Mouse (Mus musculus): ENCODE measurements at regions not wholly inside any gene's neighbourhood (a gene's known extent, or its start where the extent isn't known, plus 50 kb on each side); places are given as distances from the start of the nearest gene placed in this dataset.
"Not testable (repeated sequence)": the region's sequence is repeated elsewhere in the genome, so short reads cannot be mapped to it uniquely, and the experiment has no call there.

- Histone ChIP-seq H3K36me3 (ENCODE audit: control insufficient read depth, insufficient read depth, low read length) (no peaks in the 10 kb centered on the region), H3K27ac (replicated peaks; ENCODE audit: low read depth, low read length) (no peak overlapping the region), H3K4me3 (replicated peaks; ENCODE audit: low read length) (no peak overlapping the region), H3K9me3 (ENCODE audit: control insufficient read depth, low read length) (no peaks in the 10 kb centered on the region), H3K4me1 (ENCODE audit: control insufficient read depth, insufficient read depth, low read length) (no peaks in the 10 kb centered on the region), H3K9ac (ENCODE audit: low read depth, low read length, severe bottlenecking) (no peak overlapping the region), H3K4me2 (replicated peaks; ENCODE audit: low read depth, low read length, severe bottlenecking) (no peak overlapping the region), H3K27me3 (ENCODE audit: control insufficient read depth, insufficient read depth, low read length) (no peaks in the 10 kb centered on the region)
- no peak for TF ChIP-seq POLR2A (IDR thresholded peaks at IDR 0.05; ENCODE audit: borderline replicate concordance, extremely low read depth, insufficient read depth, insufficient read length)
- DNase-seq (ENCODE audit: low spot score) (no peak), ATAC-seq (ENCODE audit: low FRiP score, low read depth) (no peak)
- 85% methylated on average over 2 of the region's 2 CpGs for WGBS
Measured at GRCm38 (mm10) chr6:68771507-68771906, 1235.9 kb upstream of the Tacstd2 start.

GRCm38 (mm10) chr6:68750451-68750850, 1214.9 kb upstream of the Tacstd2 start:
- Histone ChIP-seq H3K27me3 (ENCODE audit: control insufficient read depth, insufficient read depth, low read length) (no peaks in the 10 kb centered on the region), H3K9me3 (ENCODE audit: control insufficient read depth, low read length) (no peaks in the 10 kb centered on the region), H3K4me3 (replicated peaks; ENCODE audit: low read length) (no peak overlapping the region), H3K27ac (replicated peaks; ENCODE audit: low read depth, low read length) (no peak overlapping the region), H3K9ac (ENCODE audit: low read depth, low read length, severe bottlenecking) (no peak overlapping the region), H3K36me3 (ENCODE audit: control insufficient read depth, insufficient read depth, low read length) (no peaks in the 10 kb centered on the region), H3K4me1 (ENCODE audit: control insufficient read depth, insufficient read depth, low read length) (no peaks in the 10 kb centered on the region), H3K4me2 (replicated peaks; ENCODE audit: low read depth, low read length, severe bottlenecking) (no peak overlapping the region)
- TF ChIP-seq POLR2A (IDR thresholded peaks at IDR 0.05; ENCODE audit: borderline replicate concordance, extremely low read depth, insufficient read depth, insufficient read length): no peak
- WGBS: 93% methylated on average over 1 of the region's 1 CpGs
- no peak for DNase-seq (ENCODE audit: low spot score)
- ATAC-seq (ENCODE audit: low FRiP score, low read depth): no peak

- Histone ChIP-seq H3K9me3 (ENCODE audit: control insufficient read depth, low read length) (no peaks in the 10 kb centered on the region), H3K9ac (ENCODE audit: low read depth, low read length, severe bottlenecking) (no peak overlapping the region), H3K36me3 (ENCODE audit: control insufficient read depth, insufficient read depth, low read length) (no peaks in the 10 kb centered on the region), H3K4me3 (replicated peaks; ENCODE audit: low read length) (no peak overlapping the region), H3K27me3 (ENCODE audit: control insufficient read depth, insufficient read depth, low read length) (no peaks in the 10 kb centered on the region), H3K27ac (replicated peaks; ENCODE audit: low read depth, low read length) (no peak overlapping the region), H3K4me1 (ENCODE audit: control insufficient read depth, insufficient read depth, low read length) (no peaks in the 10 kb centered on the region), H3K4me2 (replicated peaks; ENCODE audit: low read depth, low read length, severe bottlenecking) (no peak overlapping the region)
- 72% methylated on average over 3 of the region's 3 CpGs for WGBS
- DNase-seq (ENCODE audit: low spot score) (no peak), ATAC-seq (ENCODE audit: low FRiP score, low read depth) (no peak)
- no peak for TF ChIP-seq POLR2A (IDR thresholded peaks at IDR 0.05; ENCODE audit: borderline replicate concordance, extremely low read depth, insufficient read depth, insufficient read length)
Measured at GRCm38 (mm10) chr6:68749699-68750098, 1214.1 kb upstream of the Tacstd2 start.

DNA sequence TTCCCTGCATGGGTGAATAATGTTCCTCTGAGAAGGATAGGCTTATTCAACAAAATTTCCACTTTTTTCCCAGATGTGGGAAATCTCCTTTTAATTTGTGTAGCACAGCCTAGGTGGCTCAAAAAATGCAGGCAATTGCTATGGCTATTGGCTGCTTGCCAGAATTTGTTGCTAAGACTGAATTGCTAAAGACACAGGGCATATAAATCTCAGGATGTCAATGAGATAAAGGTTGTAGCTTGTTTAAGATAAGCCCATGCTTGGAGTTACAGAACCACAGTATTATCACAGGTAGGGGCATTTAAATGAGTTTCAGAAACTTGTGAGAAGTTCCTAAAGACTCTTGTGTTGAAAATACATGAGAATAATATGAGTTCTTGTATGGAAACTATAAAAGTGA, 1203.0 kb upstream of the Tacstd2 start:
- H3K27ac ChIP-seq (replicated peaks; ENCODE audit: low read depth, low read length): no peak overlapping the region
- H3K36me3 ChIP-seq (ENCODE audit: control insufficient read depth, insufficient read depth, low read length): no peaks in the 10 kb centered on the region
- H3K4me2 ChIP-seq (replicated peaks; ENCODE audit: low read depth, low read length, severe bottlenecking): no peak overlapping the region
- H3K4me3 ChIP-seq (replicated peaks; ENCODE audit: low read length): no peak overlapping the region
- no peak for TF ChIP-seq POLR2A (IDR thresholded peaks at IDR 0.05; ENCODE audit: borderline replicate concordance, extremely low read depth, insufficient read depth, insufficient read length)
- H3K4me1 ChIP-seq (ENCODE audit: control insufficient read depth, insufficient read depth, low read length): no peaks in the 10 kb centered on the region
- H3K9me3 ChIP-seq (ENCODE audit: control insufficient read depth, low read length): no peaks in the 10 kb centered on the region
- peak; percentile 13 for DNase-seq (ENCODE audit: low spot score)
- no peaks in the 10 kb centered on the region for H3K27me3 ChIP-seq (ENCODE audit: control insufficient read depth, insufficient read depth, low read length)
- ATAC-seq (ENCODE audit: low FRiP score, low read depth): no peak
- H3K9ac ChIP-seq (ENCODE audit: low read depth, low read length, severe bottlenecking): no peak overlapping the region

- no peak overlapping the region for H3K4me2 ChIP-seq (replicated peaks; ENCODE audit: low read depth, low read length, severe bottlenecking)
- H3K9me3 ChIP-seq (ENCODE audit: control insufficient read depth, low read length): no peaks in the 10 kb centered on the region
- 86% methylated on average over 3 of the region's 3 CpGs for WGBS
- ATAC-seq (ENCODE audit: low FRiP score, low read depth) (no peak), DNase-seq (ENCODE audit: low spot score) (no peak)
- no peak for TF ChIP-seq POLR2A (IDR thresholded peaks at IDR 0.05; ENCODE audit: borderline replicate concordance, extremely low read depth, insufficient read depth, insufficient read length)
- no peaks in the 10 kb centered on the region for H3K4me1 ChIP-seq (ENCODE audit: control insufficient read depth, insufficient read depth, low read length)
- no peak overlapping the region for H3K9ac ChIP-seq (ENCODE audit: low read depth, low read length, severe bottlenecking)
- no peaks in the 10 kb centered on the region for H3K36me3 ChIP-seq (ENCODE audit: control insufficient read depth, insufficient read depth, low read length)
- H3K27me3 ChIP-seq (ENCODE audit: control insufficient read depth, insufficient read depth, low read length): no peaks in the 10 kb centered on the region
- H3K4me3 ChIP-seq (replicated peaks; ENCODE audit: low read length): no peak overlapping the region
- no peak overlapping the region for H3K27ac ChIP-seq (replicated peaks; ENCODE audit: low read depth, low read length)
Measured at GRCm38 (mm10) chr6:68736647-68737046, 1201.1 kb upstream of the Tacstd2 start.

GRCm38 (mm10) chr6:68736068-68736467, 1200.5 kb upstream of the Tacstd2 start:
- no peaks in the 10 kb centered on the region for H3K4me1 ChIP-seq (ENCODE audit: control insufficient read depth, insufficient read depth, low read length)
- no peak for ATAC-seq (ENCODE audit: low FRiP score, low read depth)
- no peak overlapping the region for H3K9ac ChIP-seq (ENCODE audit: low read depth, low read length, severe bottlenecking)
- H3K27ac ChIP-seq (replicated peaks; ENCODE audit: low read depth, low read length): no peak overlapping the region
- no peak overlapping the region for H3K4me2 ChIP-seq (replicated peaks; ENCODE audit: low read depth, low read length, severe bottlenecking)
- no peaks in the 10 kb centered on the region for H3K36me3 ChIP-seq (ENCODE audit: control insufficient read depth, insufficient read depth, low read length)
- no peak overlapping the region for H3K4me3 ChIP-seq (replicated peaks; ENCODE audit: low read length)
- DNase-seq (ENCODE audit: low spot score): no peak
- no peak for TF ChIP-seq POLR2A (IDR thresholded peaks at IDR 0.05; ENCODE audit: borderline replicate concordance, extremely low read depth, insufficient read depth, insufficient read length)
- no peaks in the 10 kb centered on the region for H3K27me3 ChIP-seq (ENCODE audit: control insufficient read depth, insufficient read depth, low read length)
- no peaks in the 10 kb centered on the region for H3K9me3 ChIP-seq (ENCODE audit: control insufficient read depth, low read length)

- WGBS: 78% methylated on average over 1 of the region's 1 CpGs
- not testable (repeated sequence) for H3K9ac ChIP-seq (ENCODE audit: low read depth, low read length, severe bottlenecking); H3K4me3 ChIP-seq (replicated peaks; ENCODE audit: low read length); H3K4me1 ChIP-seq (ENCODE audit: control insufficient read depth, insufficient read depth, low read length); ATAC-seq (ENCODE audit: low FRiP score, low read depth); H3K4me2 ChIP-seq (replicated peaks; ENCODE audit: low read depth, low read length, severe bottlenecking); H3K9me3 ChIP-seq (ENCODE audit: control insufficient read depth, low read length); H3K27me3 ChIP-seq (ENCODE audit: control insufficient read depth, insufficient read depth, low read length); H3K27ac ChIP-seq (replicated peaks; ENCODE audit: low read depth, low read length); DNase-seq (ENCODE audit: low spot score); H3K36me3 ChIP-seq (ENCODE audit: control insufficient read depth, insufficient read depth, low read length)
Measured at GRCm38 (mm10) chr6:68711084-68711483, 1175.5 kb upstream of the Tacstd2 start.

DNA sequence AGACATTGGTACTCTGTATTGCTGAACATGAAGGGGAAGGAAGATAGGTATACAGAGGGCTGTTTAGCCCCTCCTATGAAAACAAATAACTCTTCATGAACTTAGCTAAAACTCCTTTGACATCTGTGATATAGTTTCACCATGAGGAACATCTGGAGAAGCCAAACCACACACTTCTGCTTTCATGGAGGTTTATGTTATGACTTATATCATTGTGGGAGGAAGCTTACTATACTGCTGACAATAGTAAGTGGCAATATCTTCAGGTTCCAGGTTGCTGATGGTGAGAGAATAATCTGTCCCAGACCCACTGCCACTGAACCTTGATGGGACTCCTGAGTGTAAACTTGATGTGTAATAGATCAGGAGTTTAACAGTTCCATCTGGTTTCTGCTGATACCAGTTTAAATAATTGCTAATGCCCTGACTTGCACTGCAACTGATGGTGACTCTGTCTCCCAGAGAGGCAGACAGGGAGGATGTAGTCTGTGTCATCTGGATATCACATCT, 1168.8 kb upstream of the Tacstd2 start:
- H3K4me3 ChIP-seq (replicated peaks; ENCODE audit: low read length); DNase-seq (ENCODE audit: low spot score); H3K4me1 ChIP-seq (ENCODE audit: control insufficient read depth, insufficient read depth, low read length); ATAC-seq (ENCODE audit: low FRiP score, low read depth); H3K4me2 ChIP-seq (replicated peaks; ENCODE audit: low read depth, low read length, severe bottlenecking); H3K9ac ChIP-seq (ENCODE audit: low read depth, low read length, severe bottlenecking); H3K27ac ChIP-seq (replicated peaks; ENCODE audit: low read depth, low read length); H3K36me3 ChIP-seq (ENCODE audit: control insufficient read depth, insufficient read depth, low read length); H3K27me3 ChIP-seq (ENCODE audit: control insufficient read depth, insufficient read depth, low read length); H3K9me3 ChIP-seq (ENCODE audit: control insufficient read depth, low read length): not testable (repeated sequence)

All from limb, embryonic 14.5 days (tissue).